Mouse (Mus musculus): ENCODE results near the gene Mitf. TPM values are rescaled to one million over a fixed set of nuclear protein-coding genes. Genes with fewer than 3 reads are reported as not detected.
A peak's percentile ranks its signal among the peaks of the same experiment; 100 is the strongest.

Mitf gene
- total and polyA plus RNA-seq, 3 experiments = 0.33 TPM; not detected in 2

GRCm38 (mm10) chr6:97937897-97938614 lies 131.2 kb downstream of the Mitf start:
- no peak for ATAC-seq (ENCODE audit: extremely low read depth, insufficient number of reproducible peaks, low FRiP score, poor library complexity, severe bottlenecking)
- H3K36me3 ChIP-seq (replicated peaks) = no peaks in the 10 kb centered on the region
- no peak for TF ChIP-seq CTCF (IDR thresholded peaks at IDR 0.05; ENCODE audit: low read depth, low read length)
- TF ChIP-seq TAL1 (conservative IDR thresholded peaks at IDR 0.05; ENCODE audit: low read depth, low read length) = no peak
- TF ChIP-seq GATA2 (IDR thresholded peaks at IDR 0.05; ENCODE audit: borderline replicate concordance, low read depth, low read length) = no peak
- TF ChIP-seq GATA1 (IDR thresholded peaks at IDR 0.05; ENCODE audit: borderline replicate concordance, low read length) = no peak
- TF ChIP-seq POLR2AphosphoS5 (IDR thresholded peaks at IDR 0.05; ENCODE audit: insufficient replicate concordance, low read depth, low read length) = no peak

GRCm38 (mm10) chr6:97940916-97941315 lies 134.1 kb downstream of the Mitf start:
- H3K9me3 ChIP-seq (replicated peaks) = peaks cover 25% of the 10 kb centered on the region
- no peaks in the 10 kb centered on the region for H3K27me3 ChIP-seq (ENCODE audit: insufficient read depth, low read length)
- no peak for TF ChIP-seq GATA2 (IDR thresholded peaks at IDR 0.05; ENCODE audit: borderline replicate concordance, low read depth, low read length)
- no peak for TF ChIP-seq GATA1 (IDR thresholded peaks at IDR 0.05; ENCODE audit: borderline replicate concordance, low read length)
- H3K36me3 ChIP-seq (replicated peaks) = no peaks in the 10 kb centered on the region
- DNase-seq (ENCODE audit: low spot score) (no peak), ATAC-seq (ENCODE audit: extremely low read depth, insufficient number of reproducible peaks, low FRiP score, poor library complexity, severe bottlenecking) (no peak)
- H3K4me1 ChIP-seq (ENCODE audit: insufficient read depth, low read depth, low read length) = no peaks in the 10 kb centered on the region
- H3K4me3 ChIP-seq (ENCODE audit: low read depth, low read length) = peak overlapping the region; percentile 9; the same call in 1 of the 2 replicates

More at GRCm38 (mm10) chr6:97937897-97938614, 131.2 kb downstream of the Mitf start:
- H3K9me3 ChIP-seq (replicated peaks) = peaks cover 29% of the 10 kb centered on the region
- H3K27me3 ChIP-seq (ENCODE audit: insufficient read depth, low read length) = no peaks in the 10 kb centered on the region
- no peak for DNase-seq (ENCODE audit: low spot score)
- no peaks in the 10 kb centered on the region for H3K4me1 ChIP-seq (ENCODE audit: insufficient read depth, low read depth, low read length)
- no peak overlapping the region for H3K4me3 ChIP-seq (ENCODE audit: low read depth, low read length)

- ATAC-seq (ENCODE audit: extremely low read depth, insufficient number of reproducible peaks, low FRiP score, poor library complexity, severe bottlenecking) (no peak), DNase-seq (ENCODE audit: low spot score) (no peak)
- Histone ChIP-seq H3K27me3 (ENCODE audit: insufficient read depth, low read length) (no peaks in the 10 kb centered on the region), H3K9me3 (replicated peaks) (peaks cover 37% of the 10 kb centered on the region), H3K4me1 (ENCODE audit: insufficient read depth, low read depth, low read length) (no peaks in the 10 kb centered on the region), H3K4me3 (ENCODE audit: low read depth, low read length) (no peak overlapping the region), H3K36me3 (replicated peaks) (no peaks in the 10 kb centered on the region)
- no peak for TF ChIP-seq POLR2AphosphoS5 (IDR thresholded peaks at IDR 0.05; ENCODE audit: insufficient replicate concordance, low read depth, low read length)
- no peak for TF ChIP-seq GATA2 (IDR thresholded peaks at IDR 0.05; ENCODE audit: borderline replicate concordance, low read depth, low read length)
- no peak for TF ChIP-seq GATA1 (IDR thresholded peaks at IDR 0.05; ENCODE audit: borderline replicate concordance, low read length)
- no peak for TF ChIP-seq CTCF (IDR thresholded peaks at IDR 0.05; ENCODE audit: low read depth, low read length)
- TF ChIP-seq TAL1 (conservative IDR thresholded peaks at IDR 0.05; ENCODE audit: low read depth, low read length) = no peak
Observed at GRCm38 (mm10) chr6:97950033-97950881, 143.4 kb downstream of the Mitf start.

- ATAC-seq (ENCODE audit: extremely low read depth, insufficient number of reproducible peaks, low FRiP score, poor library complexity, severe bottlenecking) (no peak), DNase-seq (ENCODE audit: low spot score) (no peak)
- TF ChIP-seq GATA1 (IDR thresholded peaks at IDR 0.05; ENCODE audit: borderline replicate concordance, low read length) (no peak), GATA2 (IDR thresholded peaks at IDR 0.05; ENCODE audit: borderline replicate concordance, low read depth, low read length) (no peak), CTCF (IDR thresholded peaks at IDR 0.05; ENCODE audit: low read depth, low read length) (no peak), TAL1 (conservative IDR thresholded peaks at IDR 0.05; ENCODE audit: low read depth, low read length) (no peak), POLR2AphosphoS5 (IDR thresholded peaks at IDR 0.05; ENCODE audit: insufficient replicate concordance, low read depth, low read length) (no peak)
- H3K9me3 ChIP-seq (replicated peaks) = peaks cover 37% of the 10 kb centered on the region
- no peaks in the 10 kb centered on the region for H3K27me3 ChIP-seq (ENCODE audit: insufficient read depth, low read length)
- H3K36me3 ChIP-seq (replicated peaks) = no peaks in the 10 kb centered on the region
- no peak overlapping the region for H3K4me3 ChIP-seq (ENCODE audit: low read depth, low read length)
- no peaks in the 10 kb centered on the region for H3K4me1 ChIP-seq (ENCODE audit: insufficient read depth, low read depth, low read length)
Observed at GRCm38 (mm10) chr6:97950882-97951245, 144.0 kb downstream of the Mitf start.

DNA sequence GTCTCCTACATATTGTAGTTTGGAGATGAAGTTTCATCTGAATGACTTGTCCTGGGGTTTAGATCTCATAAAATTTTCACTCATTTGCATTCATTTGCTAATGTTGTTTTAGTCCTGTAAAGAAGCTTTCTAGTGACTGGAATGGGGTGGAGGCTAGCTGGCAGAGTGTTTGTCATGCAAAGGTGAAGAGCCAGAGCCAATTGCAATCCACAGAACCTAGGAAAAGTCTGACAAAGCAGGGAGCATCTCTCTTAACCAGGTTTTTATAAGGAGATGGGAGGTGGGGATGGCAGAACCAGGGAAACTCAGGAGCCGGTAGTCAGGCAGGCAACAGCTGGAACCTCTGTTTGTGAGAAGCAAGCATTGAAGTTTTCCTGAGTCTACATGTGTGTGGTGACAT lies 144.9 kb downstream of the Mitf start:
- no peak overlapping the region for H3K4me3 ChIP-seq (ENCODE audit: low read depth, low read length)
- no peak for DNase-seq (ENCODE audit: low spot score)

GRCm38 (mm10) chr6:97952845-97953244 lies 146.0 kb downstream of the Mitf start:
- ATAC-seq (ENCODE audit: extremely low read depth, insufficient number of reproducible peaks, low FRiP score, poor library complexity, severe bottlenecking) = no peak
- TF ChIP-seq POLR2AphosphoS5 (IDR thresholded peaks at IDR 0.05; ENCODE audit: insufficient replicate concordance, low read depth, low read length) (no peak), GATA1 (IDR thresholded peaks at IDR 0.05; ENCODE audit: borderline replicate concordance, low read length) (no peak), TAL1 (conservative IDR thresholded peaks at IDR 0.05; ENCODE audit: low read depth, low read length) (no peak), GATA2 (IDR thresholded peaks at IDR 0.05; ENCODE audit: borderline replicate concordance, low read depth, low read length) (no peak), CTCF (IDR thresholded peaks at IDR 0.05; ENCODE audit: low read depth, low read length) (no peak)
- H3K4me1 ChIP-seq (ENCODE audit: insufficient read depth, low read depth, low read length) = no peaks in the 10 kb centered on the region
- no peak overlapping the region for H3K4me3 ChIP-seq (ENCODE audit: low read depth, low read length)
- H3K27me3 ChIP-seq (ENCODE audit: insufficient read depth, low read length) = no peaks in the 10 kb centered on the region
- no peaks in the 10 kb centered on the region for H3K36me3 ChIP-seq (replicated peaks)
- H3K9me3 ChIP-seq (replicated peaks) = peaks cover 32% of the 10 kb centered on the region
- no peak for DNase-seq (ENCODE audit: low spot score)

More for the DNA sequence above, 144.9 kb downstream of the Mitf start:
- Histone ChIP-seq H3K36me3 (replicated peaks) (no peaks in the 10 kb centered on the region), H3K4me1 (ENCODE audit: insufficient read depth, low read depth, low read length) (no peaks in the 10 kb centered on the region), H3K27me3 (ENCODE audit: insufficient read depth, low read length) (no peaks in the 10 kb centered on the region), H3K9me3 (replicated peaks) (peaks cover 38% of the 10 kb centered on the region)
- no peak for ATAC-seq (ENCODE audit: extremely low read depth, insufficient number of reproducible peaks, low FRiP score, poor library complexity, severe bottlenecking)
- TF ChIP-seq POLR2AphosphoS5 (IDR thresholded peaks at IDR 0.05; ENCODE audit: insufficient replicate concordance, low read depth, low read length) (no peak), TAL1 (conservative IDR thresholded peaks at IDR 0.05; ENCODE audit: low read depth, low read length) (no peak), CTCF (IDR thresholded peaks at IDR 0.05; ENCODE audit: low read depth, low read length) (no peak), GATA2 (IDR thresholded peaks at IDR 0.05; ENCODE audit: borderline replicate concordance, low read depth, low read length) (no peak), GATA1 (IDR thresholded peaks at IDR 0.05; ENCODE audit: borderline replicate concordance, low read length) (no peak)
